Mouse (Mus musculus): ENCODE measurements around the gene Pid1. TPM values are rescaled to one million over a fixed set of nuclear protein-coding genes. Genes with fewer than 3 reads are reported as not detected.
"Not testable (repeated sequence)": the region's sequence is repeated elsewhere in the genome, so short reads cannot be mapped to it uniquely, and the experiment has no call there.

Gene Pid1
- polyA plus RNA-seq, 1 experiment from 2014 or later, result 9.7 TPM

DNA sequence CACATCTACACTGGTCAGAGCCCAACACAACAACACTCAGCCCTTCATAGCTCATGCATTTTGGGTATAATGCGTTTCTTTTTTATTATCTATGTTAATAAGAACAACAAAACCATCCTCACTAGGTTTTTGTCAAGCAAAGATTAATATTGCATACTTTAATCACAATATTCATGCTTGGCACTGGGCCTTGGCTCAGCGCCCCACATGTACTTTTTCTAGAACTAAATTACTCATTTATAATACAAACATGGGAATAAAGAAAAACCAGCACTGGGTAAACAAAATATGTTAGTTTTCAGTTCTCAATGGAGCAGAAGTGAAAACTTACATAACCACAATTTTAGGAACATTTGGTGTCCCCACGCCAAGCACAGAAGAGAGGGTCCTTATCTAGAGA, 116.9 kb downstream of the Pid1 start:
- Histone ChIP-seq H3K27ac (no peak overlapping the region), H3K36me3 (no peaks in the 10 kb centered on the region), H3K4me3 (no peak overlapping the region), H3K4me1 (no peaks in the 10 kb centered on the region), H3K27me3 (ENCODE audit: insufficient read depth, poor library complexity, severe bottlenecking) (no peaks in the 10 kb centered on the region), H3K9me3 (0 out of 2 replicates have a peak, but pooled peaks cover 3% of the 10 kb centered on the region)
- 82% methylated on average over 3 of the region's 3 CpGs for WGBS
- DNase-seq (ENCODE audit: low spot score), result no peak

- Histone ChIP-seq H3K27ac (no peak overlapping the region), H3K4me1 (no peaks in the 10 kb centered on the region), H3K4me3 (no peak overlapping the region), H3K9me3 (no peaks in the 10 kb centered on the region), H3K27me3 (ENCODE audit: insufficient read depth, poor library complexity, severe bottlenecking) (no peaks in the 10 kb centered on the region), H3K36me3 (no peaks in the 10 kb centered on the region)
- no peak for DNase-seq (ENCODE audit: low spot score)
- 69% methylated on average over 4 of the region's 4 CpGs for WGBS
Measured at GRCm38 (mm10) chr1:84241192-84241828, 122.7 kb downstream of the Pid1 start.

DNA sequence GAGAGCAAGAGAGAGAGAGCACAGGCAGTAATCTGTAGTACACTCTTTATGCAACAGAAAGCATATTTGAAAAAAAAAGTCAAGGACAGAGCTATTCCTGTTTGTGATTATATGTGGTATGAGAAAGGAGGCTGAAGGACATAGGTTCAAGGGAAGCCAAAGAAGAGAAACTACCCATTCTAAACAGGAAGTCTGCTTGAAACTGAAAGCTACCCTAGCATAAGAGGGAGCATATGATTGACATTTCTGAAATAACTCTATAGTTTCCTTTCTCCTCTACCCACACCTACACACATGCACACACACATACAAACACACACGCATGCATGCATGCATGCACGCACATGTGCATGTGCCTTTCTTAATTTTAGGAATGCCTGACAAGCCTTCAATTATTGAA, 123.8 kb downstream of the Pid1 start:
- whole genome bisulfite sequencing, result 97% methylated on average over 2 of the region's 2 CpGs

DNA sequence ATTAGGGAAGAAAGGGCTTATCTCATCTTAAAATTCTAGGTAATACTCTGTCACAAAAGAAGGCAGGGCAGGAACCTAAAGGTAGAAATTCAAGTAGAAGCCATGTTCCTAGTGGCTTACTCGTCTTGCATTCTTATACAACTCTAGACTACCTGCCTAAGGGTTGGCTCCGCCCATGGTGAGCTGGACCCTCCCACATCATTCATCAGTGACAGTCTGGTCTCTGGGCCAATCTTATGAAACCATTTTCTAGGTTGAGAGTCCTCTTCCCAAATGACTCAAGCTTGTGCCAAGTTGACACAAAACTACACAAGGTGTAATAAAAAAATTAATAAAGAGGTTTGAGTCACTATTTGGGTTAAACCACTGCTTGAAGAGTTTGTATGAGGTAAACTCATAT, 133.5 kb downstream of the Pid1 start:
- H3K27me3 ChIP-seq (ENCODE audit: insufficient read depth, poor library complexity, severe bottlenecking), result no peaks in the 10 kb centered on the region
- H3K27ac ChIP-seq, result no peak overlapping the region
- H3K4me1 ChIP-seq, result no peaks in the 10 kb centered on the region
- 75% methylated on average over 2 of the region's 2 CpGs for WGBS
- H3K36me3 ChIP-seq, result no peaks in the 10 kb centered on the region
- H3K9me3 ChIP-seq, result no peaks in the 10 kb centered on the region
- no peak overlapping the region for H3K4me3 ChIP-seq
- DNase-seq (ENCODE audit: low spot score), result no peak

More for the DNA sequence above, 123.8 kb downstream of the Pid1 start:
- H3K27me3 ChIP-seq (ENCODE audit: insufficient read depth, poor library complexity, severe bottlenecking), result no peaks in the 10 kb centered on the region
- no peaks in the 10 kb centered on the region for H3K36me3 ChIP-seq
- no peak overlapping the region for H3K4me3 ChIP-seq
- DNase-seq (ENCODE audit: low spot score), result no peak
- no peak overlapping the region for H3K27ac ChIP-seq
- no peaks in the 10 kb centered on the region for H3K4me1 ChIP-seq
- no peaks in the 10 kb centered on the region for H3K9me3 ChIP-seq

DNA sequence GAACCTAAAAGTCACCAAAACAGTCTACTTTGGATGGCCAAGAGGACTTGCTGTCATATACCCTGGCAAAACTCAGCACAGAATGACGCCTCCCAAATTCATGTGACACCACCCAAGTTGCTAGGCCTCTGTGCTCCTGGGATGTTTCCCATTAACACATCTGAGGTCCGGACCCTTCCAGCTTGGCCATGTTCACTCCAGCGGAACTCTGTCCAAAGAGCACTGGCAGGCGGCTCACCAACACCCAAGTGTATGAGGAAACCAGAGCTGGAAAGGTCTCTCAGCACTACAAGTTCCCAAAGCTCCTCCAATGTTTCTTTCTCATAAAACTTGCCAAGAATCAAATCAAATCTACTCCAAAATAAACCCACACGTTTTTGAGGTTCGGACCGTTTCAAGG, 138.4 kb downstream of the Pid1 start:
- H3K27ac ChIP-seq, result no peak overlapping the region
- no peaks in the 10 kb centered on the region for H3K36me3 ChIP-seq
- no peaks in the 10 kb centered on the region for H3K4me1 ChIP-seq
- WGBS, result 83% methylated on average over 7 of the region's 7 CpGs
- H3K27me3 ChIP-seq (ENCODE audit: insufficient read depth, poor library complexity, severe bottlenecking), result no peaks in the 10 kb centered on the region
- no peaks in the 10 kb centered on the region for H3K9me3 ChIP-seq
- no peak overlapping the region for H3K4me3 ChIP-seq
- DNase-seq (ENCODE audit: low spot score), result no peak

- H3K27ac ChIP-seq, result no peak overlapping the region
- H3K4me1 ChIP-seq, result no peaks in the 10 kb centered on the region
- H3K4me3 ChIP-seq, result no peak overlapping the region
- H3K36me3 ChIP-seq, result no peaks in the 10 kb centered on the region
- 72% methylated on average over 1 of the region's 1 CpGs for WGBS
- no peak for DNase-seq (ENCODE audit: low spot score)
- H3K27me3 ChIP-seq (ENCODE audit: insufficient read depth, poor library complexity, severe bottlenecking), result no peaks in the 10 kb centered on the region
- no peaks in the 10 kb centered on the region for H3K9me3 ChIP-seq
Measured at GRCm38 (mm10) chr1:84222051-84222450, 141.9 kb downstream of the Pid1 start.

DNA sequence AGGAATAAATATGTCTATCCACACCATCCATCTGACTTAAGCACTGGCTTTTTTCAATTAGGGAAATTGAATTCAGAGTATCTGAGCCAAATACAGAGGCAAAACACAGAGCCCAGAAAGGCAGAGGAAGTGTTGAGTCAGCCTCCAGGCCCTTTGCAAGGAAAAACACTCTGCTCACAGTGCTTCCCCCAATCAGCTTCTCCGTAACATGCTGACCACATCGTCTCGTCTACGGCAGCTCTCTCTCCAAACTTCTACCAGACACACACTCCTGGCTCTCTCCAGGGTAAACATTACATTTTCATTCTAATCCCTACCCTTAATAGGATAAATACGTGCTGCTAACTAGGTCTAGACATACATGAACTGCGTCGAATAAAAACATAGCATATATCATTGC, 145.4 kb downstream of the Pid1 start:
- no peak for DNase-seq (ENCODE audit: low spot score)
- no peak overlapping the region for H3K27ac ChIP-seq
- H3K27me3 ChIP-seq (ENCODE audit: insufficient read depth, poor library complexity, severe bottlenecking), result no peaks in the 10 kb centered on the region
- H3K4me1 ChIP-seq, result no peaks in the 10 kb centered on the region
- no peak overlapping the region for H3K4me3 ChIP-seq
- H3K9me3 ChIP-seq, result no peaks in the 10 kb centered on the region
- H3K36me3 ChIP-seq, result no peaks in the 10 kb centered on the region
- WGBS, result 50% methylated on average over 7 of the region's 7 CpGs

- H3K27me3 ChIP-seq (ENCODE audit: insufficient read depth, poor library complexity, severe bottlenecking), result no peaks in the 10 kb centered on the region
- 13% methylated on average over 2 of the region's 2 CpGs for WGBS
- no peak for DNase-seq (ENCODE audit: low spot score)
- no peaks in the 10 kb centered on the region for H3K36me3 ChIP-seq
- no peak overlapping the region for H3K4me3 ChIP-seq
- no peaks in the 10 kb centered on the region for H3K9me3 ChIP-seq
- no peaks in the 10 kb centered on the region for H3K4me1 ChIP-seq
- H3K27ac ChIP-seq, result no peak overlapping the region
Measured at GRCm38 (mm10) chr1:84217777-84218176, 146.2 kb downstream of the Pid1 start.

DNA sequence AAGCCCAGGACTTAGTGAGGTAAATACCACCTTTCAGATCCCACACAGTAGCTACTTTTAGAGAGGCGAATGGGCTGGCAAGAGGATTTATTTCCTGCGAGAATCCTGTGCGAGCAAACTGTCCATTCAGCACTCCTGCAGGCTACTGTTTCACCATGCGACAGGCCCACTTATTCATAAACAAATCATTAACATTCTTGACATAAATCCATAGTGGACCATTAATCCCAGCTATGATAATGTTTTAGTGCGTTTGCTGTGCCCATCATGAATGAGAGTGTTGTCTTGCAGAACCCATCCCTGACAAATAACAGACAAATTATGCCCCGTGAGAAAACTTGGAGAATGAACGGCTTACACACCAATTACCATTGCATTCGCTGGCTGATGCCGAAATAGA, 152.5 kb downstream of the Pid1 start:
- 76% methylated on average over 9 of the region's 9 CpGs for WGBS
- no peak overlapping the region for H3K4me3 ChIP-seq
- no peaks in the 10 kb centered on the region for H3K4me1 ChIP-seq
- no peaks in the 10 kb centered on the region for H3K9me3 ChIP-seq
- no peaks in the 10 kb centered on the region for H3K27me3 ChIP-seq (ENCODE audit: insufficient read depth, poor library complexity, severe bottlenecking)
- no peak for DNase-seq (ENCODE audit: low spot score)
- no peak overlapping the region for H3K27ac ChIP-seq
- H3K36me3 ChIP-seq, result no peaks in the 10 kb centered on the region

GRCm38 (mm10) chr1:84205746-84206145, 158.2 kb downstream of the Pid1 start:
- not testable (repeated sequence) for H3K4me1 ChIP-seq

DNA sequence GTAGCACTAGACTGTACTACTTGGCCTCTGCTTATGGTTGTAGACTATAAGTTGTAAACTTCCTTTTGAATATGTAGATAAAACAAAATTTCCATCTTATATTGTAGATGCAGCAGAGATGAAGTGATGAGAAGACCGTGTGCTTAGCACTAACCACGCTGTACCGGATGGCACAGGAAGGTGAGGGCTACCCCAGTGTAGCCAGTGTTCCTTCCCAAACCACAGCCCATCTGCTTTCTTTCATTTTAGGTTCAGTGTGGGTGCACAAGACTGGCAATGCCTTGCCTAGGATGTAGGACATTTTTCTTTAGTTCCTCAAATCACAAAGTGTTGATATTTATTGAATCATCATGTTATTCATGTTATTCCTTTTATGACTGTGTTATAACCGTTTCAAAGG, 160.5 kb downstream of the Pid1 start:
- no peak overlapping the region for H3K4me3 ChIP-seq
- H3K27ac ChIP-seq, result no peak overlapping the region
- 78% methylated on average over 4 of the region's 4 CpGs for WGBS
- no peaks in the 10 kb centered on the region for H3K27me3 ChIP-seq (ENCODE audit: insufficient read depth, poor library complexity, severe bottlenecking)
- no peaks in the 10 kb centered on the region for H3K4me1 ChIP-seq
- DNase-seq (ENCODE audit: low spot score), result no peak
- no peaks in the 10 kb centered on the region for H3K36me3 ChIP-seq
- no peaks in the 10 kb centered on the region for H3K9me3 ChIP-seq

More at GRCm38 (mm10) chr1:84205746-84206145, 158.2 kb downstream of the Pid1 start:
- H3K9me3 ChIP-seq; H3K36me3 ChIP-seq; DNase-seq (ENCODE audit: low spot score); H3K27me3 ChIP-seq (ENCODE audit: insufficient read depth, poor library complexity, severe bottlenecking); H3K4me3 ChIP-seq; H3K27ac ChIP-seq: not testable (repeated sequence)
- 87% methylated on average over 3 of the region's 3 CpGs for WGBS

- H3K4me3 ChIP-seq, result no peak overlapping the region
- 62% methylated on average over 2 of the region's 2 CpGs for WGBS
- H3K9me3 ChIP-seq, result no peaks in the 10 kb centered on the region
- DNase-seq (ENCODE audit: low spot score), result no peak
- no peaks in the 10 kb centered on the region for H3K36me3 ChIP-seq
- no peaks in the 10 kb centered on the region for H3K27me3 ChIP-seq (ENCODE audit: insufficient read depth, poor library complexity, severe bottlenecking)
- H3K4me1 ChIP-seq, result no peaks in the 10 kb centered on the region
- H3K27ac ChIP-seq, result no peak overlapping the region
Measured at GRCm38 (mm10) chr1:84199890-84200289, 164.1 kb downstream of the Pid1 start.

GRCm38 (mm10) chr1:84198887-84199286, 165.1 kb downstream of the Pid1 start:
- Histone ChIP-seq H3K4me3 (no peak overlapping the region), H3K27ac (no peak overlapping the region), H3K4me1 (no peaks in the 10 kb centered on the region), H3K9me3 (no peaks in the 10 kb centered on the region), H3K27me3 (ENCODE audit: insufficient read depth, poor library complexity, severe bottlenecking) (no peaks in the 10 kb centered on the region), H3K36me3 (no peaks in the 10 kb centered on the region)
- WGBS, result 86% methylated on average over 2 of the region's 2 CpGs
- no peak for DNase-seq (ENCODE audit: low spot score)

DNA sequence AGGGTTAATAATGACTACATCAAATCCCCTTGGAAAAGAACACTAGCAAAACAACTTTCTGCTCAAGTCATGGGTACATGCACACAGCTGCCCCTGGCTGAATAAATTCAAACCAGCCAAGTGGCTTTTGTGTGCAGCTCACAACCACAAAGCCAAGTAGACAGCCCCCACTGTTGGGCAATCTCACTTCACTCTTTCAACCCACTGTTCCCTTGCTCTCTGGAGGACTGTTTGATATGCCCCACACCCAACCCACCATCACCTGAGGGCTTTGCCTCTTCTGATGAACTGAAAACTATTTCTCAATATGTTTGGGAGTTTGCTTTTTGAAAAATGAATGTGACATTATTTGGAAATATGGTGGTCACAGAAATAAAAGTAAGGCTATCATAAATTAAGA, 171.8 kb downstream of the Pid1 start:
- no peaks in the 10 kb centered on the region for H3K4me1 ChIP-seq

More for the DNA sequence above, 171.8 kb downstream of the Pid1 start:
- Histone ChIP-seq H3K27me3 (ENCODE audit: insufficient read depth, poor library complexity, severe bottlenecking) (no peaks in the 10 kb centered on the region), H3K4me3 (no peak overlapping the region), H3K36me3 (no peaks in the 10 kb centered on the region), H3K9me3 (no peaks in the 10 kb centered on the region), H3K27ac (no peak overlapping the region)
- DNase-seq (ENCODE audit: low spot score), result no peak

All from heart, embryonic 10.5 days (tissue).